Mouse (Mus musculus): ENCODE measurements around the gene Lamtor4. TPM values are rescaled to one million over a fixed set of nuclear protein-coding genes. Genes with fewer than 3 reads are reported as not detected.

The Lamtor4 gene
- polyA plus RNA-seq (2014; fragmentation: Illumina TruSeq; extraction: RNeasy Lipid Tissue Mini Kit (QIAGEN cat#74804); ENCODE audit: low replicate concordance) = 0.71 TPM

GRCm38 (mm10) chr5:138255353-138256093 lies at the start of gene Lamtor4:
Gene Lamtor4 (plus strand): TSS chr5:138255482.

GRCm38 (mm10) chr5:138225700-138226099 lies 29.6 kb upstream of the Lamtor4 start, which contains the start of gene Nxpe5:
Gene Nxpe5 (plus strand): TSS chr5:138225898.

GRCm38 (mm10) chr5:138263260-138264206 lies 8.3 kb downstream of the Lamtor4 start, which contains the start of gene BC037034:
Gene BC037034 (minus strand): TSS chr5:138264033.

GRCm38 (mm10) chr5:138272409-138272923 lies 17.2 kb downstream of the Lamtor4 start, which contains the start of gene Gal3st4:
Gene Gal3st4 (minus strand): TSS chr5:138272840.

GRCm38 (mm10) chr5:138279585-138280424 lies 24.5 kb downstream of the Lamtor4 start, which contains the start of the genes Gm43720, Gpc2 and Stag3:
Gene Gm43720 (minus strand): TSS chr5:138279958.
Gene Gpc2 (minus strand): TSS chr5:138280005.
Gene Stag3 (plus strand): TSS chr5:138280240.

Other genes with a start within 250 kb of the Lamtor4 start
- gene Smok3a, start 234.2 kb upstream of the Lamtor4 start, polyA plus RNA-seq (2014; fragmentation: Illumina TruSeq; extraction: RNeasy Lipid Tissue Mini Kit (QIAGEN cat#74804); ENCODE audit: low replicate concordance) = not detected
- gene Smok3b, start 234.1 kb upstream of the Lamtor4 start, polyA plus RNA-seq (2014; fragmentation: Illumina TruSeq; extraction: RNeasy Lipid Tissue Mini Kit (QIAGEN cat#74804); ENCODE audit: low replicate concordance) = not detected
- gene Smok3c, start 202.3 kb upstream of the Lamtor4 start, polyA plus RNA-seq (2014; fragmentation: Illumina TruSeq; extraction: RNeasy Lipid Tissue Mini Kit (QIAGEN cat#74804); ENCODE audit: low replicate concordance) = not detected
- gene Zkscan1, start 170.4 kb upstream of the Lamtor4 start, polyA plus RNA-seq (2014; fragmentation: Illumina TruSeq; extraction: RNeasy Lipid Tissue Mini Kit (QIAGEN cat#74804); ENCODE audit: low replicate concordance) = 27.6 TPM
- 7.8 TPM for gene Zscan21, start 138.6 kb upstream of the Lamtor4 start, polyA plus RNA-seq (2014; fragmentation: Illumina TruSeq; extraction: RNeasy Lipid Tissue Mini Kit (QIAGEN cat#74804); ENCODE audit: low replicate concordance)
- 8.9 TPM for gene Zfp113, start 99.7 kb upstream of the Lamtor4 start, polyA plus RNA-seq (2014; fragmentation: Illumina TruSeq; extraction: RNeasy Lipid Tissue Mini Kit (QIAGEN cat#74804); ENCODE audit: low replicate concordance)
- gene Cops6, start 94.4 kb upstream of the Lamtor4 start, polyA plus RNA-seq (2014; fragmentation: Illumina TruSeq; extraction: RNeasy Lipid Tissue Mini Kit (QIAGEN cat#74804); ENCODE audit: low replicate concordance) = 35.3 TPM
- 4.4 TPM for gene Ap4m1, start 83.5 kb upstream of the Lamtor4 start, polyA plus RNA-seq (2014; fragmentation: Illumina TruSeq; extraction: RNeasy Lipid Tissue Mini Kit (QIAGEN cat#74804); ENCODE audit: low replicate concordance)
- gene Mcm7, start 83.1 kb upstream of the Lamtor4 start, polyA plus RNA-seq (2014; fragmentation: Illumina TruSeq; extraction: RNeasy Lipid Tissue Mini Kit (QIAGEN cat#74804); ENCODE audit: low replicate concordance) = 7.4 TPM
- gene Taf6, start 68.0 kb upstream of the Lamtor4 start, polyA plus RNA-seq (2014; fragmentation: Illumina TruSeq; extraction: RNeasy Lipid Tissue Mini Kit (QIAGEN cat#74804); ENCODE audit: low replicate concordance) = 2.5 TPM
- 6.1 TPM for gene Cnpy4, start 68.0 kb upstream of the Lamtor4 start, polyA plus RNA-seq (2014; fragmentation: Illumina TruSeq; extraction: RNeasy Lipid Tissue Mini Kit (QIAGEN cat#74804); ENCODE audit: low replicate concordance)
- 0.33 TPM for gene Mblac1, start 61.2 kb upstream of the Lamtor4 start, polyA plus RNA-seq (2014; fragmentation: Illumina TruSeq; extraction: RNeasy Lipid Tissue Mini Kit (QIAGEN cat#74804); ENCODE audit: low replicate concordance)
- 0.30 TPM for gene Nxpe5, start 29.6 kb upstream of the Lamtor4 start, polyA plus RNA-seq (2014; fragmentation: Illumina TruSeq; extraction: RNeasy Lipid Tissue Mini Kit (QIAGEN cat#74804); ENCODE audit: low replicate concordance)
- gene BC037034, start 8.6 kb downstream of the Lamtor4 start, polyA plus RNA-seq (2014; fragmentation: Illumina TruSeq; extraction: RNeasy Lipid Tissue Mini Kit (QIAGEN cat#74804); ENCODE audit: low replicate concordance) = 1.8 TPM
- gene Gal3st4, start 17.4 kb downstream of the Lamtor4 start, polyA plus RNA-seq (2014; fragmentation: Illumina TruSeq; extraction: RNeasy Lipid Tissue Mini Kit (QIAGEN cat#74804); ENCODE audit: low replicate concordance) = not detected
- not detected for gene Gm43720, start 24.5 kb downstream of the Lamtor4 start, polyA plus RNA-seq (2014; fragmentation: Illumina TruSeq; extraction: RNeasy Lipid Tissue Mini Kit (QIAGEN cat#74804); ENCODE audit: low replicate concordance)
- gene Gpc2, start 24.5 kb downstream of the Lamtor4 start, polyA plus RNA-seq (2014; fragmentation: Illumina TruSeq; extraction: RNeasy Lipid Tissue Mini Kit (QIAGEN cat#74804); ENCODE audit: low replicate concordance) = 0.67 TPM
- gene Stag3, start 24.8 kb downstream of the Lamtor4 start, polyA plus RNA-seq (2014; fragmentation: Illumina TruSeq; extraction: RNeasy Lipid Tissue Mini Kit (QIAGEN cat#74804); ENCODE audit: low replicate concordance) = 0.48 TPM
- 1.3 TPM for gene Pvrig, start 86.5 kb downstream of the Lamtor4 start, polyA plus RNA-seq (2014; fragmentation: Illumina TruSeq; extraction: RNeasy Lipid Tissue Mini Kit (QIAGEN cat#74804); ENCODE audit: low replicate concordance)
- 18.0 TPM for gene Zfp157, start 186.0 kb downstream of the Lamtor4 start, polyA plus RNA-seq (2014; fragmentation: Illumina TruSeq; extraction: RNeasy Lipid Tissue Mini Kit (QIAGEN cat#74804); ENCODE audit: low replicate concordance)

Measured in small intestine, adult 10 weeks (tissue).